Mouse (Mus musculus): Measurements from ENCODE around the gene Lix1l. TPM values are rescaled to one million over a fixed set of nuclear protein-coding genes. Genes with fewer than 3 reads are reported as not detected.

Gene Lix1l
- total RNA-seq, 2 experiments from 2014 or later = 5.5 to 6.3 TPM

DNA sequence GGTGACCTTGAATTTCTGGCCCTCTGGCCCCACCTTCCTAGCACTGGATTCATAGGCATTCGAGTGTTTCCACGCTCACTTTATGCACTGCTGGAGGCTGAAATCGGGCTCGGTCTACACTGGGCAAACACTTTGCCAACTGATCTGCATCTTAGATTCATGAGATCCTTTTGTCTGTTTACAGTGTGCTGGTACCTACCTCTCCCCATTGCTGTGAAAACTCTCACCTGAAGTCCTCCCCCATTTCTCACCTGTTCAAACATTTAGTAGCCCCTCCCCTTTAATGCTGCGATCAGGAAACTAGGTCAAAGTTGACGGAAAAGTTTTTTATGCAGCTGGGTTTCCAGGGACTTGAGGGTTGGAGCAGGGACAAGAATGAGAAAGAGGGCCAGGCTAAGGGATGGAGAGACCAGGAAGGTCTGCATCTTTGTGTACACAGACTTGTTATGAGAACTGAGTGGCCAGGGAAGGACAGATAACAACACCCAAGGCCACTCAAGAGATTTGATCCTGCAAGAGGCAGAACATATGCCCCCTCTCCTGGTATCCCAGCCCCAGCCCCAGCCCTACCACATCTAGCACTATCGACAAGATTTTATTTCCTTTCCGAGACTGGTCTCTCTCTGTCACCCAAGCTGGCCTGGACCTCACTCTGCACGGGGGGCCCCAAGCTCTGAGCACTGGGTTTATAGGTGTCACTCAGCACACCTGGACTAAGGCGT is 36.9 kb upstream of the Lix1l start:
- intact Hi-C loops (cut with DNase I) = no loop called here
- DNase-seq = peak in 1 of 2 experiments; percentile 43

DNA sequence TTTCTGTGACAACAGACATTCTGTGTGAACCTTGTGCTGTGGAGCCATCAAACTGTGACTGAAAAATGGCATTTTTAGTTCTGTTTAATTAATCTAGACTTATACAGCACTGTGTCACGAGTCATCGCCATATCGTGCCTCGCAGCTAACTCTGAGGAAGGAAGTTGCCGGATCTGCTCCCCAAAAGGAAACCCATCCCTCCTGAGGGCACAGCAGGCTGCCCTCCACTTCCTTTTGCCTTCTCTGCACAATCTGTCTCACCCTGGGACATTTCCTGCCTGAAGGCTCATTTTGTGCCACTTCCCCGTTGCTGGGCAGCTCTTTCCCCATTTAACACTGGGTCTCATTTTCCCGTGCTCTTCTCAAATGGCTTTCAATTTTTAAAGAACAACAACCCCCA is 36.3 kb upstream of the Lix1l start:
- DNase-seq = no peak
- intact Hi-C loops (cut with DNase I) = no loop called here

DNA sequence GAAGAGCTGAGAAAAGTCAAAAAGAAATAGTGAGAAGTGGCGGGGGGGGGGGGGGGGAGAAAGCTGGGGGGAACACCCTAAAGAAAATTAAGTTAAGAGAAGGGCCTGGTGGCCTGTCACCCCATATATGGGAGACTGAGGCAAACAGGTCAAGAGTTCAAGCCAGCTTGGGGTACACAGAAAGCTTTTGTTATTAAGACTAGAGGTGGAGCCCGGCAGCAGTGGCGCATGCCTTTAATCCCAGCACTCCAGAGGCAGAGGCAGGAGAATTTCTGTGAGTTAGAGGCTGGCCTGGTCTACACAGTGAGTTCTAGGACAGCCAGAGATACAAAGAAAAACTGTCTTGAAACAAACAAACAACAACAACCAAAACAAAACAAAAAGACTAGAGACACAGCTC is 35.8 kb upstream of the Lix1l start:
- no peak for DNase-seq
- intact Hi-C loops (cut with DNase I) = no loop called here

DNA sequence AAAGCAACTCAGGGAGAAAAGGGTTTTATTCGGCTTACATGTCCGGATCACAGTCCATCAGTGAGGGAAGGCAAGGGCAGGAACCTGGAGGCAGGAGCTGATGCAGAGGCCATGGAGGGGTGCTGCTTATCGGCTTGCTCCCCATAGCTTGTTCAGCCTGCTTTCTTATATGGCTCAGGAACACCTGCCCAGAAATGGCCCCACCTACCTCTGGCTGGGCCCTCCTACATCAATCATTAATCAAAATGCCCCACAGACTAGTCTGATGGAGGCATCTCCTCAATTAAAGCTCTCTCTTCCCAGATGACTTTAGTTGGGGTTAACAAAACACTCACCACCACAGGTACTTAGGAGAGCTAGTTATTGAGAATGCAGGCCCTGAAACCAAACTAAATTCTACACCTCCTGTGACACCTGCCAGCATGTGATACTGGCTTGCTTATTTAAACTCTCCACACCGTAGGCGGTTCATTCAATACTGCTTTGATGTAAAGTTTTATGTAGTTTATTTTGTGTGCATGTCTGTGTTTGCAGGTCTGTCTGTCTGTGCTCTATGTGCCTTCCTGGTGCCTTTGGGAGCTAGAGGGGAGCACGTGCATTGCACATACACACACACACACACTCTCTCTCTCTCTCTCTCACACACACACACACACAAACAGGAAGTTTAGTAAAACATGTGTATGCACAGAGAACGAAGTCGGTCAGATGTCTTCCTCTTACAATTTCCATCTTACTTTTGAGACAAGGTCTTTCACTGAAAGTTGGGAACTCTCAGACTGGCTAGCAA is 34.1 kb upstream of the Lix1l start:
- intact Hi-C loops (cut with DNase I) = no loop called here
- no peak for DNase-seq

DNA sequence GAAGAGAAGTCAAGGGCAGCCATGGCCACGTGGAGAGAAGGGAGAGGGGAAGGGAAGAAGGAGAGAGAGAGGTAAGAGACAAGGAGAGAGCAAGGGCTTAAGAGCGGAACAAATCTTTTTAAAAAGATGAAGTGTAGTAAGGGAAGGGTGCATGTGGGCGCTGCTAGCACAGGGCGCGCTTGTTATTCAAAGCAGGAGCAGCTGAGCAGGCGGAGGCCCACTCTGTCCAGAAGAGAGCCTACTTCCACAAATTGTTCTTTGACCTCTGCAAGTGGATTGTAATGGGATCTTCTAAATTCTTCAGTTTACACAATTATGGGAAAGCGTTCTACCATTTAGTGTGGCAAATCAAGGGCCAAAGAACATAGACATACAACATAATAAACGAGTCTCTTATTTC is 32.3 kb upstream of the Lix1l start:
- intact Hi-C loops (cut with DNase I) = no loop called here

DNA sequence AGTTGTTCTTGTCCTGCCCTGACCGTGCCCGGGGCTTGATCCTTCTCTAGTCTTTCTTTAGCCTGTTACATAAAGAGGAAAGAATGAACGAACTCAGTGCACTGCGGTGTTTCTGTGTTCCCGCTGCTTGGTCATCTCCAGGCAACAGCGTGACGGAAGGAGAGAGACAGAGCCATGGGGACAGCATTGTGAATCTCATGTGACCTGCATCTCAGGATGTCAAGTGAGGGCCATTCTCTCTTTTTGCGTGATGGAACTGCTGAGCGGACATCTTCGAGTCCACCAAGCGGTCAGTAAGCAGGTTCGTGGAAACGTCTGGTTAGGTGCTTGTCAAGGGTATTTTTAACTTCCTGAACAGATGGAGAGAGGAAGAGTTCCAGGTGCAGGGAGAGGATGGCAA is 31.4 kb upstream of the Lix1l start:
- intact Hi-C loops (cut with DNase I) = no loop called here
- DNase-seq = no peak

More for the DNA sequence above, 32.3 kb upstream of the Lix1l start:
- no peak for DNase-seq

DNA sequence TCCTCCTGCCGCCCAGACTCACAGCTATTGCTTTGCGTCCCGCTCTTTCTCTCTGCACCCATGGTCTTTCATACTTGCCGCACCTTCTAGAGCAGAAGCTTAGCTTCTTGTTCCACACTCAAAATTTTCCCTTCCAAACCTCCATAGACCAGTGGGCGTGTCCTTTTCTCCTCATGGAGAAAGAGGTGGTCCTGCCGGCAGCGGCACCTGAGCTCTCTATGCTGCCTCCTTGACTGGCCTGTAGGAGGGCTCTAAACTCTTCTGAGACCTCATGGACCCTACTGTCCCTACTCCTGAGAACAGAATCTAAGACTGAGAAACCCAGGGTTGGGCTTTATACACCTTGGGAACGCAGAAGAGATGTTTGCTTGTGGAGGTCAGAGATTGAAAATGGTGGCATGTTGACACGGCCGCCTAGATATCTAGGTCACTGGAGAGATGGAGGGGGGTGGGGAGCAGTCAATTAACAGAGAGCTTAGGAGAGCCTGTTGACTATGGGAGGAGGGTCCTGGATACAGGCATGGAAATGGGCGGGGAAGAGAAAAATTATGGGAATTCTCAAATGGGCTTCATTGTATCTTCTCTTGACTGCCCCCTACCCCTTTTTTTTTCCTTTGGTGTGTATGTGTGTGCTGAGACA is 30.9 kb upstream of the Lix1l start:
- intact Hi-C loops (cut with DNase I) = no loop called here
- DNase-seq = no peak

DNA sequence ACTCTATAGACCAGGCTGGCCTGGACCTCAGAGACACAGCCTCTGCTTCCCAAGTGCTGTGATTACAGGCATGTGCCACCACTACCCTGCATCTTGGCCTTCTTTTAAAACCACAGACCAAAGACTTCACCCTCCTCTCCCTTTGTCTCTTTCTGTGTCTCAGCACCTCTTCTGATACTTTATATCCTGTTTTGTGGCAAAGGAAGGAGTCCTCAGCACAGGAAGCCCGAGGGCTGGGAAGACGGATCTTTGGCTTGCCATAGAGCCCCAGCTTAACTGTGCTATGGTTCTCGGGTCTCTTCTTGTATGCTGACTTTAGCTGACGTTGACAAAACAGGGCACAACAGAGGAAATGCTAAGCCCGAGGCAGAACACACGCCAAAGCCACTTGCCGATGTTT is 30.3 kb upstream of the Lix1l start:
- intact Hi-C loops (cut with DNase I) = no loop called here
- DNase-seq = no peak

DNA sequence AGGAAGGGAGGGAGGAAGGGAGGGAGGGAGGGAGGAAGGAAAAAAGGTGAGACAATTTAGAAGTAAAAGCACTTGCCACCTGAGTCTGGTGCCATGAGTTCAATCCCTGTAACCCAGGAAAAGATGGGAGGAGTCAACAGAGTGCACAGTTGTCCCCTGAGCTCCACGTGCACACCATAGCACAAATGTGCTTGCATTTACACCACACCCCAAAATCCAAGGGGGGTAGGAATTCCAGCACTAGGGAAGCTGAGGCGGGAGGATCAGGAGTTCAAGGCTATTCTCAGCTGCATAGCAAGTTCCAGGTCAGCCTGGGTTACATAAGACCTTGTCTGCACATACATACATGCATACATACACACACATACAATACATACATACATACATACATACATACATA is 29.6 kb upstream of the Lix1l start:
- intact Hi-C loops (cut with DNase I) = no loop called here
- no peak for DNase-seq

DNA sequence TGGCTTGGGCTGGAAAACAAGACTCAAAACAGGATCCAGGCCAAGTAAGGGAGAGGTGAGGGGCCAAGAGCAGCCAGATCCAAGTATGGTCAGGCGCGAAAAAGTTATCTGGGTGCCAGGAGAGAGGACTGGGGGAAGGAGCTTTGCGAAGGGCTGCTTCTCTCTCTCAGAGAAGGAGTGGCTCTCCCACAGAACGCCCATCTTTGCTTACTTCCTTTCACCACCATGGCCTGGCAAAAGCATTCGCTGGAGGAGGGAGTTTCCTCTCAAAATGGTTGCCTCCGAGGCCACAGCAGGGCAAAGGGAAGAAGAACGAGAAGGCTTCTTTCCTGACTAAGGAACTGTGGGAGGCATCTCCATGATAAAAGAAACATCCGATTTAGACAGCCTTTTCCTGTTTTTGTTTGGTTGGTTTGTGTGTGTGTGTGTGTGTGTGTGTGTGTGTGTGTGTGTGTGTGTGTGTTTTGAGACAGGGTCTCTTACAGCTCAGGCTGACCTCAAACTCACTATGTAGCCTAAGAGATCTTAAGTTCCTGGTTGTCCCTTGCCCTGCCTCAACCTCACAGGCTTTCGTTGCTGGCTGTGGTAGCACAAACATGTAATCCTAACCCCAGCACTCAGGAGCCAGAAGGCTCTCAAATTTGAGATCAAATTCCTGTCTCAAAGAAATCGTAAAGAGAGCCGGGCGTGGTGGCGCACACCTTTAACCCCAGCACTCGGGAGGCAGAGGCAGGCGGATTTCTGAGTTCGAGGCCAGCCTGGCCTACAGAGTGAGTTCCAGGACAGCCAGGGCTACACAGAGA is 28.9 kb upstream of the Lix1l start:
- intact Hi-C loops (cut with DNase I) = no loop called here

DNA sequence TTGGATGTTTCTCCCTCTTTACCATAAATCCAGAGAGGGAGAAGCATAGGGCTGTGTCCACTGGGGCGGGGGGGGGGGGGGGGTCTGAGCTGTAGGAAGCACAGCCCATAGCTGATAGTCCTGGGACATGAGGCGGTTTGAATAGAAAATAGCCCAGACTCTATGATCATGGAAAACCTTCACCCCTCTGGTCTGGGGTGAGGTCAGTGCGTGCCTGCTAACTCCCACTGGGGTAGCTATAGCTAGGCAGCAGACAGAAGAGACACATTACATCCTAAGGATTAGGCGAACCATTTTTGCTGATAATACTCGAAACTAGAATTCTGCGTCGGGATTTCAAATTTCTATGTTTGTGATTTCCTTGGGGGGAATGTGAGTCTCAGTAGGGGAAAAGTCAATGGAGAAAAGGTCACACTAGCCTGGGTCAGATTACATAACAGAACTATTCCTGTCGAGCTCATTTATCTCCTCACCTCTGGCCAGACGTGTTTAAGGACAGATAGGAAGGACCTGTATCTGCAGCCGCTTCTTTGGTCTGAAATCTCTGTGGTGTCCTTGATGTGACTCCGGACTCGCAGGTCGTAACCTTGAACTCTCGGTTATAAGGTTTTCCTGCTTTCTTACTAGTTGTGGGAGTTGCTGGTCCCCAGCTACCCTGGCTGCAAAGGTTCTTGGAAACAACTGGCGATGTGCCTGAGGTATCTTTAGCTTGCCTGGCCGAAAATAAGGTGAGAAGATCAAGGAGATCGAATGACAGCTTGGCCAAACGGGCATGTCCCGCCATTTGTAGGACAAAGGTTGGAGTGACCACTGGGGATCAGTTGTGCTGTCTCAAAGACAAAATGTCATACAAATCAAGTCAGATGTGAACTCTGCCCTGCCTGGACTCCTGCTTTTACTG is 27.1 kb upstream of the Lix1l start:
- DNase-seq = peak in 1 of 2 experiments; percentile 49

More for the DNA sequence above, 28.9 kb upstream of the Lix1l start:
- DNase-seq = peak in 1 of 2 experiments; percentile 39

DNA sequence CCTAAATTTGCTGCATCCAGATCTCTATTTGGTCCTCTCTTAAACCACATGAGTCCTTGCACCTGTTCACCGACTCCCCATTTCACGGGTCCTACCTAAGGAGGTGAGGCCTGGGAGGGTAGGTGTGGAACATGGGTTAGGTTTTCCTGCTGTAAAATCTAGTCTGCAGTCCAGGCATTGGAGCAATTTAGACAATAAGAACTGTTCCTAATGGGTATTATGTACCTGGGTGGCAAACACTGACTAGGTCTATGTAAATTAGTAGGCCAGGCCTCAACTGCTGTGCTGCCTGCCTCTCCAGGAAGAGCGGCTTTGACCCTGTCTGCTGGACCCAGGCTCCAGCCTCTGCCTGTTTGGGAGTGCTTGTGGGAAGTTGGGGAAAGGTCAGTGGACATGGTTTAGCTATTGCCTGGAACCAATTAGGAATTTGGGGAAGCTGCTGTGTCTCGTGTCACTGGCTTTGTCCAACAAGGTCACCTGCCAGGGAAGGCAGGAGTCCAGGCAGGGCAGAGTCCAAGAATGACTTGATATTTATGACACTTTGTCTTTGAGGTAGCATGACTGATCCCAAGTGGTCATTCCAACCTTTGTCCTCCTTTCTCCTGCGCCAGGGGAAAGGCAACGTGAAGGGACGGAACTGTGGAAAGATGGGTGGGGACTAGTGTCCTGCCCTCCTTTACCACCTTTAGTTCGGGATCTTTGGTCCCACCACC is 25.5 kb upstream of the Lix1l start:
- peak; percentile 73 to 78 for DNase-seq

More for the DNA sequence above, 27.1 kb upstream of the Lix1l start:
- intact Hi-C loops (cut with DNase I) = no loop called here

DNA sequence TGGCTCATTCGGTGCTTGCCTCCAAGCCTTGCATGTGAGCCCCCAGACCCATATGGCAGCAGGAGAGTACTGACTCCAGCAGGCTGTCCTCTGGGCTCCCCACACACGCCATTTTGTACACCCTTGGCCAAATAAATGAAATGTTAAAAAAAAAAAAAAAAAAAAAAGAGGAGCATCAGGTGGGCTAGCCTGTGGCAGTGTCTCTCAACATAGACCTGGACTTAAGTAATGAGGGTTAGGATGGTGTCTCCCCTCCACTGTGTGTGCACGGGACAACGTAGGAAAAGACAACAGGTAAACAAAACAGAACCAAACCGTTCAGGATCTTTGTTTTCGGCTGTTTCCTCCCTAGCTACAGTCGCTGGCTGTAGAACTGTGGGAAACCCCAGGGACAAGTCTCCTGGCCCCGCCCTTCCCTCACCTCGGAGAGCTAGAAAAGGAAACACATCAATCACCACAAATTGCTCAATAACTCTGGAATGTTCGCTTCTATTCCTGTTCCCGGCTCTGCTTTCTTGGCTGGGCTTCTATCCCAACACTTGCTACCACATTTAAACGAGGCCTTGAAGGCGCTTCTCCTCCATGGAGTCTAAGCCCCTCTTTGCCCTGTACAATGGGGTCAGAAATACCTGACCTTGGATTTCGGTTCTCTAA is 24.8 kb upstream of the Lix1l start:
- DNase-seq = peak; percentile 73 to 82
- intact Hi-C loops (cut with DNase I) = no loop called here

More for the DNA sequence above, 25.5 kb upstream of the Lix1l start:
- intact Hi-C loops (cut with DNase I) = no loop called here

DNA sequence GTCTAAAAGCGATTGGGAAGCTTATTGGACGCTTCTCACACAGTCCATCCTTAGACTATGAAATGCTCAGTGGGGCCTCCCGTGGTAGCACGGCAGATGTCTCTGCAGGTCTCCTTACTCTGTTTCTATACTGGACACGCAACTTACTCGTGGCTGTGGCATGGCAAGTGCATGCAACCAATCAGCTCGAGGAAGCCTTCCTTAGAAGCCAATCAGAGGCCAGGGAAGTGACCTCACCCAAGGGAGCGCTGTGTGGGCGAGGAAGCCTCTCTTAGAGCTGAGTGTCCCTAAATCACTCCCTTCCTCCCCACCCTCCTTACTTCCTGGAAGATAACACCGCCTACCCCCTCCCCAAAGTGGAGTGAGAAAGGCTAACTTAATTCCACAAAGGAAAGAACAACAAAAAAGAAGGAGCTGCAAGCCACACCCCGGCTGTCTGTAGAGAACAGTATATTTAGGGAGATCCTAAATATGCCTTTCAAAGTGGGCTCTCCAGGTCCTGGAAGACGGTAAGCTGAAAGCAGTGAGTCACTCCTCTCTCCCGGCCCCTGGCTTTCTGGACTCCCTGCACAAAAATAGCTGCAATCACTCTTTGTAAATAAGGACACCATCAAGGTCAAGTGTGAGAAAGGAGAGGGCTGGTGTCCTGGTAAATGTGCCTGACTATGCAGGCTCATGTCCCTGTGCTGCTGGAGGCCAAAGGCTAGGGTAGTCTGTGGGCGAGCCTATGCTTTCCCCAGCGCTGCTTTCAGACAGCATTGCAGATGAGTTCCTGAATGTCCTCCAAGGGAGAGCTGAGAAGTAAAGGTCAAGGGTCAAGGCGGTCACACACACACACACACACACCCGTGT is 24.0 kb upstream of the Lix1l start, which contains the start of gene Gm16253:
TSS of gene Gm16253 (plus strand) at position 295 of the 852 bp plus-strand sequence.
- DNase-seq = peak; percentile 92 to 94
- intact Hi-C loops (cut with DNase I) = no loop called here

DNA sequence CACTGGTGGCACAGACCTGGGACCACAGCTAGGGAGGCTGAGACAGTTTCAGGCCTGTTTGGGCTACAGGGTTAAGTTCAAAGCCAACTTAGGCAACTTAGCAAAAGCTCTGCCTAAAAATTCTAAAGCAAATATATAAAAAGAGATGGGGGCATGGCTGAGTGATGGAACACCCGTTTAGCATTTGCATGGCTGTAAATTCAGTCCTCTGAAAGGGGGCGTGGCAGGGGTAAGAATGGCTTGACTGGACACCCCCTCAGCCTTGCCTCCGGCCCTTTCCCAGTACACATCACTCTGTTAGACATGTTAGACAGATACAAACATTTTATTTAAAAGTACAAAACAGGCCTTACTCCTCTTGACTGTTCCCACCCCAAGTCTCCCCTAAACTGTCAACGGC is 23.4 kb upstream of the Lix1l start:
- DNase-seq = no peak
- intact Hi-C loops (cut with DNase I) = no loop called here

DNA sequence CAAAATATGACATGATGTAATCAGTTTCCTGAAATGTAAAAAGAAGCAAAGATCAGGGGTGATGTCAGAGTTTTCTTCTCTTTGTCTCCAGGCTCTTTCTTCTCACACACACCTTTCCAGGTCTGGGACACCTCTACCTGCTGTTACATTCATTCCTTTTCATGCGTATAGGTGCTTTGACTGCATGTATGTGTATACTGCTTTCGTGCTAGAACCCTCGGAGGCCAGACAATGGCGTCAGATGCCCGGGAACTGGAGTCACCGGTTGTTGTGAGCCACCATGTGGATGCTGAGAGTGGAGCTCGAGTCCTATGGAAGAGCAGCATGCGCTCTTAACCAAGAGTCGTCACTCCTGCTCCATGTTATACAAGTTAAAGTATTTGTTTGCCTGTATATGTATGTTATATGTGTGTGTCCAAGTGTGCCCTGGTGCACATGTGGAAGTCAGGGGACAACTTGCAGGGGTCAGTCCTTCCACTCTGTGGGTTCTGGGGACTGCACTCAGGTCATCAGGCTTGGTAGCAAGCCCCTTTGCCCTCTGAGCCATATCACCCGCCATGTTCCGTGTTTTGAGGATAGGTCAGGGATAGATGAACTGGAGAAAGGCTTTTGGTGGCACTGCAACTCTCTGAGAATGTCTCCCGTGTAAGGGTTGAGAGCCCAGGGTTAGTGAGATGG is 22.2 kb upstream of the Lix1l start:
- intact Hi-C loops (cut with DNase I) = loop anchor here (1.0 kb wide), 1 partner anchor 27 kb away; no protein-coding TSS in a partner anchor
- no peak for DNase-seq

Data from gastrocnemius, postnatal 36 days (tissue).